Mouse (Mus musculus): Measurements from ENCODE around the gene Tbc1d23. TPM values are rescaled to one million over a fixed set of nuclear protein-coding genes. Genes with fewer than 3 reads are reported as not detected.
"Not testable (repeated sequence)": the region's sequence is repeated elsewhere in the genome, so short reads cannot be mapped to it uniquely, and the experiment has no call there.

Gene Tbc1d23
- polyA plus RNA-seq, 1 experiment from 2014 or later = 17.5 TPM

GRCm38 (mm10) chr16:57175751-57176150, 55.6 kb downstream of the Tbc1d23 start:
- Histone ChIP-seq H3K27me3 (no peaks in the 10 kb centered on the region), H3K27ac (no peak overlapping the region), H3K4me2 (no peak overlapping the region), H3K36me3 (peaks cover 57% of the 10 kb centered on the region), H3K4me3 (no peak overlapping the region), H3K4me1 (replicated peaks) (no peaks in the 10 kb centered on the region), H3K9me3 (replicated peaks) (no peaks in the 10 kb centered on the region), H3K9ac (no peak overlapping the region)
- ATAC-seq (replicated peaks; ENCODE audit: insufficient number of reproducible peaks, insufficient read depth, low FRiP score, low read depth) = no peak
- WGBS = 80% methylated on average over 2 of the region's 2 CpGs

GRCm38 (mm10) chr16:57174480-57174879, 56.8 kb downstream of the Tbc1d23 start:
- H3K36me3 ChIP-seq = peaks cover 56% of the 10 kb centered on the region
- ATAC-seq (replicated peaks; ENCODE audit: insufficient number of reproducible peaks, insufficient read depth, low FRiP score, low read depth); H3K9ac ChIP-seq: not testable (repeated sequence)

GRCm38 (mm10) chr16:57171570-57171969, 59.7 kb downstream of the Tbc1d23 start:
- Histone ChIP-seq H3K9ac (no peak overlapping the region), H3K4me3 (no peak overlapping the region), H3K27ac (no peak overlapping the region), H3K4me1 (replicated peaks) (0 out of 2 replicates have a peak, but pooled peaks cover 2% of the 10 kb centered on the region), H3K4me2 (no peak overlapping the region), H3K36me3 (peaks cover 41% of the 10 kb centered on the region), H3K9me3 (replicated peaks) (no peaks in the 10 kb centered on the region), H3K27me3 (no peaks in the 10 kb centered on the region)
- ATAC-seq (replicated peaks; ENCODE audit: insufficient number of reproducible peaks, insufficient read depth, low FRiP score, low read depth) = no peak
- 89% methylated on average over 6 of the region's 6 CpGs for WGBS

More at GRCm38 (mm10) chr16:57174480-57174879, 56.8 kb downstream of the Tbc1d23 start:
- not testable (repeated sequence) for H3K4me2 ChIP-seq; H3K27ac ChIP-seq; H3K9me3 ChIP-seq (replicated peaks); H3K4me1 ChIP-seq (replicated peaks); H3K4me3 ChIP-seq; H3K27me3 ChIP-seq

- no peak for ATAC-seq (replicated peaks; ENCODE audit: insufficient number of reproducible peaks, insufficient read depth, low FRiP score, low read depth)
- Histone ChIP-seq H3K9me3 (replicated peaks) (no peaks in the 10 kb centered on the region), H3K27me3 (no peaks in the 10 kb centered on the region), H3K4me1 (replicated peaks) (peaks cover 2% of the 10 kb centered on the region; the same call in 1 of the 2 replicates), H3K9ac (no peak overlapping the region), H3K4me3 (no peak overlapping the region), H3K4me2 (no peak overlapping the region), H3K36me3 (peaks cover 37% of the 10 kb centered on the region), H3K27ac (no peak overlapping the region)
- 80% methylated on average over 8 of the region's 8 CpGs for WGBS
These were observed 60.1 kb downstream of the Tbc1d23 start for GRCm38 (mm10) chr16:57171161-57171560.

GRCm38 (mm10) chr16:57168236-57168635, 63.1 kb downstream of the Tbc1d23 start:
- Histone ChIP-seq H3K27me3 (no peaks in the 10 kb centered on the region), H3K4me2 (no peak overlapping the region), H3K27ac (no peak overlapping the region), H3K36me3 (peaks cover 30% of the 10 kb centered on the region), H3K9me3 (replicated peaks) (no peaks in the 10 kb centered on the region), H3K9ac (no peak overlapping the region), H3K4me1 (replicated peaks) (peaks cover 4% of the 10 kb centered on the region; the same call in 1 of the 2 replicates), H3K4me3 (no peak overlapping the region)
- no peak for ATAC-seq (replicated peaks; ENCODE audit: insufficient number of reproducible peaks, insufficient read depth, low FRiP score, low read depth)
- WGBS = 74% methylated on average over 4 of the region's 4 CpGs

- peaks cover 25% of the 10 kb centered on the region for H3K36me3 ChIP-seq
- no peak for ATAC-seq (replicated peaks; ENCODE audit: insufficient number of reproducible peaks, insufficient read depth, low FRiP score, low read depth)
- H3K9ac ChIP-seq = peak overlapping the region; percentile 80; the same call in 1 of the 2 replicates
- H3K27ac ChIP-seq = peak overlapping the region; percentile 94
- no peaks in the 10 kb centered on the region for H3K9me3 ChIP-seq (replicated peaks)
- H3K4me1 ChIP-seq (replicated peaks) = peaks cover 4% of the 10 kb centered on the region; the same call in 1 of the 2 replicates
- 25% methylated on average over 5 of the region's 5 CpGs for WGBS
- H3K4me3 ChIP-seq = peak overlapping the region; percentile 84
- no peaks in the 10 kb centered on the region for H3K27me3 ChIP-seq
- peak overlapping the region; percentile 81 for H3K4me2 ChIP-seq
These were observed 63.8 kb downstream of the Tbc1d23 start for GRCm38 (mm10) chr16:57167514-57167912.

GRCm38 (mm10) chr16:57166611-57167513, 64.4 kb downstream of the Tbc1d23 start, which contains the start of gene Nit2:
TSS of gene Nit2 (minus strand) at chr16:57167341.
- Histone ChIP-seq H3K4me2 (peak within 1 kb of the TSS; percentile 81), H3K4me1 (replicated peaks) (peaks cover 4% of the 10 kb centered on the region; the same call in 1 of the 2 replicates), H3K27me3 (no peaks in the 10 kb centered on the region), H3K4me3 (peak within 1 kb of the TSS; percentile 84), H3K27ac (peak within 1 kb of the TSS; percentile 94), H3K36me3 (peaks cover 26% of the 10 kb centered on the region), H3K9ac (peak within 1 kb of the TSS; percentile 80), H3K9me3 (replicated peaks) (no peaks in the 10 kb centered on the region)
- WGBS = under 1% methylated on average over 58 of the region's 58 CpGs
- ATAC-seq (replicated peaks; ENCODE audit: insufficient number of reproducible peaks, insufficient read depth, low FRiP score, low read depth) = peak; percentile 99

- peak overlapping the region; percentile 80; the same call in 1 of the 2 replicates for H3K9ac ChIP-seq
- peak overlapping the region; percentile 94 for H3K27ac ChIP-seq
- no peak for ATAC-seq (replicated peaks; ENCODE audit: insufficient number of reproducible peaks, insufficient read depth, low FRiP score, low read depth)
These were observed 65.2 kb downstream of the Tbc1d23 start for GRCm38 (mm10) chr16:57166086-57166485.

GRCm38 (mm10) chr16:57165157-57165556, 66.1 kb downstream of the Tbc1d23 start:
- Histone ChIP-seq H3K4me2 (no peak overlapping the region), H3K9me3 (replicated peaks) (no peaks in the 10 kb centered on the region), H3K4me3 (no peak overlapping the region), H3K27me3 (no peaks in the 10 kb centered on the region), H3K36me3 (peaks cover 23% of the 10 kb centered on the region), H3K27ac (no peak overlapping the region), H3K4me1 (replicated peaks) (peaks cover 4% of the 10 kb centered on the region; the same call in 1 of the 2 replicates), H3K9ac (no peak overlapping the region)
- WGBS = 93% methylated on average over 5 of the region's 5 CpGs
- no peak for ATAC-seq (replicated peaks; ENCODE audit: insufficient number of reproducible peaks, insufficient read depth, low FRiP score, low read depth)

More at GRCm38 (mm10) chr16:57166086-57166485, 65.2 kb downstream of the Tbc1d23 start:
- H3K36me3 ChIP-seq = peaks cover 27% of the 10 kb centered on the region
- 73% methylated on average over 6 of the region's 6 CpGs for WGBS
- peaks cover 4% of the 10 kb centered on the region; the same call in 1 of the 2 replicates for H3K4me1 ChIP-seq (replicated peaks)
- no peaks in the 10 kb centered on the region for H3K27me3 ChIP-seq
- no peaks in the 10 kb centered on the region for H3K9me3 ChIP-seq (replicated peaks)
- H3K4me3 ChIP-seq = peak overlapping the region; percentile 84
- peak overlapping the region; percentile 81 for H3K4me2 ChIP-seq

- H3K36me3 ChIP-seq = peaks cover 26% of the 10 kb centered on the region
- peaks cover 4% of the 10 kb centered on the region; the same call in 1 of the 2 replicates for H3K4me1 ChIP-seq (replicated peaks)
- H3K27me3 ChIP-seq = no peaks in the 10 kb centered on the region
- H3K4me3 ChIP-seq = no peak overlapping the region
- no peak overlapping the region for H3K4me2 ChIP-seq
- H3K27ac ChIP-seq = no peak overlapping the region
- no peak for ATAC-seq (replicated peaks; ENCODE audit: insufficient number of reproducible peaks, insufficient read depth, low FRiP score, low read depth)
- WGBS = 75% methylated on average over 1 of the region's 1 CpGs
- no peak overlapping the region for H3K9ac ChIP-seq
- no peaks in the 10 kb centered on the region for H3K9me3 ChIP-seq (replicated peaks)
These were observed 67.6 kb downstream of the Tbc1d23 start for GRCm38 (mm10) chr16:57163694-57164093.

GRCm38 (mm10) chr16:57162841-57163240, 68.5 kb downstream of the Tbc1d23 start:
- WGBS = 91% methylated on average over 5 of the region's 5 CpGs

More at GRCm38 (mm10) chr16:57162841-57163240, 68.5 kb downstream of the Tbc1d23 start:
- no peaks in the 10 kb centered on the region for H3K9me3 ChIP-seq (replicated peaks)
- H3K27me3 ChIP-seq = no peaks in the 10 kb centered on the region
- no peak overlapping the region for H3K27ac ChIP-seq
- H3K4me3 ChIP-seq = no peak overlapping the region
- H3K36me3 ChIP-seq = peaks cover 29% of the 10 kb centered on the region
- H3K4me2 ChIP-seq = no peak overlapping the region
- no peak for ATAC-seq (replicated peaks; ENCODE audit: insufficient number of reproducible peaks, insufficient read depth, low FRiP score, low read depth)
- H3K9ac ChIP-seq = no peak overlapping the region
- peaks cover 4% of the 10 kb centered on the region; the same call in 1 of the 2 replicates for H3K4me1 ChIP-seq (replicated peaks)
